Mouse (Mus musculus): ENCODE results near the gene Atp2b1.

Gene Atp2b1

GRCm38 (mm10) chr10:98913961-98914809 is at the start of gene Atp2b1:
Gene Atp2b1, plus strand, starts transcription at chr10:98914406.
- DNase-seq = peak; percentile 95

GRCm38 (mm10) chr10:98864851-98865250 is 49.4 kb upstream of the Atp2b1 start:
- no peak for DNase-seq

DNA sequence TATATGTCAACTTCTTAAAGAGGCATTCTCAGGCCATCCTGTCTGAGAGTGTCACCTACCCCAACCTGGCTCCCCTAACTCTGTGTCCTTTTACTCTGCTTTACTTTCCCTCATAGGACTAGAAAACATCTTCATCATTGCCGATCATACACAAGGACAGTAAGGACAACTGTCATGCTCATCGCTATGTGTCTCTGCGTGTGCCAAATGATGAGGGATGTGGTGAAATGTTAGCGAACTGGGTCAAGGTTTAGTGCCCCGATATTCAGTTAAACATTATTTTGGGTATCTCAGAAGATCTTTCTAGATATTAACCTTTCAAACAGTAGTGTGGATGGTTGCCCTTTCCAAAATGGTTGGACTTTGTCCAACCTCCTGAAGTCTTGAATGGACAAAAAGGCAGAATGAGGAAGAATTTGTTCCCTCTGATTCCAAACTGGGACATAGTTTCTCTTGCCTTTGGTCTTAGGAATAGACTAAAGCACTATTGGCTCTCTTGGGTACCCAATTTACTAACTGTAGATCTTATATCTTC is 47.3 kb upstream of the Atp2b1 start:
- DNase-seq = no peak

- DNase-seq = no peak
These were observed 45.8 kb upstream of the Atp2b1 start for GRCm38 (mm10) chr10:98868351-98868908.

- DNase-seq = no peak
These were observed 36.4 kb upstream of the Atp2b1 start for GRCm38 (mm10) chr10:98877855-98878254.

DNA sequence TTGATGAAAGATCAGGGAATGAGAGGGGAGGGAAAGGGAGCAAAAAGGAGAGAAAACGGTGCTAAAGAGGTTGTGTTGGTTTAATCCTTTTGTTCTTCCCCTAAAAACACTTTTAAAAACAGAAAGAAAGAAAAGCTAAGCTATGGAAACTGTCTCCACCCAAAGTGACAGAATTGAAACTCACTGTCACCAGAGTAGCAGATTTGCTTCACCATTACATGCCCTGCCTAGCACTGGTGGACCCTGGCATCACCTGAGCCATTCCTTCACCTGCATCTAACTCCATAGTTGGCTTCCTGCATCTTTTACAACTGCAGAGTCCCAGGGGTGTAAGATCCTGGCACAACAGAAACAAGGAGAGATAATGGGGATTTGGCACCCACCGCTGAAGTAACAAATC is 35.6 kb upstream of the Atp2b1 start:
- no peak for DNase-seq

GRCm38 (mm10) chr10:98880057-98880456 is 34.1 kb upstream of the Atp2b1 start:
- DNase-seq = no peak

DNA sequence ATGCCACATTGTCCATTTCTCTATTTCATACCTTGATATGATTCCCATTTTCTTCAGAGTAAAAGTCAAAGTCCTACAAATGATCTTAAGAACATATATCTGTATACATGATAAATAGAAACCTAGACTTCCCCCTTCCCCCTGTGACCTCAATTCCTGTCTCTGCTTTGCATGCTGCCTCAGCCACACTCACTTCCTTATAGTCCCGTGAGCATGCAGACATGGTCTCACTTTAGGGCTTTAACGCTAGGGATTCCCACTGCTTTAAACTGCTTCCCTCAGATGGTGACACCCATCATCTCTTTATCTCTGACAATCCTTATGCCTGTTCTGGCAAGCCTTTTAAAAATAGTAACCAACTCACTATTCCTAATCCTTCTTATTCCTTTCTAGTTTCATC is 33.5 kb upstream of the Atp2b1 start:
- DNase-seq = no peak

DNA sequence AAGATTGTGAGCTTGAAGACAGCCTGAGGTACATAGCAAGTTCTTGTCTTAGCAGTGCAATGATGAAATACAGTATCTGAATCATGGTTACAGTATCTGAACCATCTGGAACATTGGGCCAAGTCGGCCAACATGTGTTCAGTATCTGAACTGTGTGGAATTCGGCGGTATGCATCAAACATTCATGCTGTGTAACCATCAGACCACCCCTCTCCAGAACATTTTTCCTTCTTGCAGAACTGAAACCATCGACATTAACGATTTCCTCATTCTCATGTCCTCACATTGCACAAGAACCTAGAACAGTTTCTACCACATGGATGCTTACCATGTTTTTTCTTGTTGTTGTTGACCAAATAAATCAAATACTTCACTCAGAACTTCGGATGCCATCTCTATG is 32.7 kb upstream of the Atp2b1 start:
- no peak for DNase-seq

DNA sequence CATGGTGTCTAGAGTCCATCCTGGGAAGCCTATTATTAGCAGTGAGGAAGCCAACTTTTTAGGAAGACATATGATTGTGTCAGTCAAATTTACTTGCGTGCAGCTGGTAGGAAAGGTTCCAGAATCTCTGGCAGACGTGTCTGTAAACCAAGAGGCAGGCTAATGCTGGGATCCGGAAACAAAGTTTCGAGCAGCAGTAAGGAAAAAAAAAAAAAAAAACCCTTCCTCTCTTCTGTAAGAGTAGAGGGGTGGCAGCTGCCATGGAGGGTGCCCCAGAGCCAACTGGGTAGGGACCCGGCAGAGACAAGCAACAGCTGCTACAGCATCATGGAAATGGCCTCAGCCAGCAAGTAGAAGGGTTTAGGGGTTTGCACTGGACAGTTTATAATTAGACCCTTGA is 31.6 kb upstream of the Atp2b1 start:
- DNase-seq = no peak

DNA sequence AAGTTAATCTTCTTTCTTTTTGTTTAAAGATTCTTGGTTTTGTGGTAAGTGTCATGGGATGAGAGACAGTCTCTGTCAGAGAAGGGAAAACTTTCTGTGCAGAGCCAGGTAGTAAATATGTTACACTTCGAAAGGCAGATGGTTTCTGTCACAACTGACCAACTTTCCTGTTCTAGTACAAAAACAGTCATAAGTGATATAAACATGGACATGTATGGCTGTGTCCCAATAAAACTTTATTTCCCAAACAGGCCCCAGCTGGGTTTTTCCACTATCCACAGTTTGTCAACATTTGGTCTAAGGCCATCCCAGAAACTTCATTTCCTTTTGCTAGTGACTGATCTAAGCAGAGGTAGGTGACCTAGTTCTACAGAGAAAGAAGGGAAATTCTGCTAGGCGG is 29.8 kb upstream of the Atp2b1 start:
- DNase-seq = no peak

DNA sequence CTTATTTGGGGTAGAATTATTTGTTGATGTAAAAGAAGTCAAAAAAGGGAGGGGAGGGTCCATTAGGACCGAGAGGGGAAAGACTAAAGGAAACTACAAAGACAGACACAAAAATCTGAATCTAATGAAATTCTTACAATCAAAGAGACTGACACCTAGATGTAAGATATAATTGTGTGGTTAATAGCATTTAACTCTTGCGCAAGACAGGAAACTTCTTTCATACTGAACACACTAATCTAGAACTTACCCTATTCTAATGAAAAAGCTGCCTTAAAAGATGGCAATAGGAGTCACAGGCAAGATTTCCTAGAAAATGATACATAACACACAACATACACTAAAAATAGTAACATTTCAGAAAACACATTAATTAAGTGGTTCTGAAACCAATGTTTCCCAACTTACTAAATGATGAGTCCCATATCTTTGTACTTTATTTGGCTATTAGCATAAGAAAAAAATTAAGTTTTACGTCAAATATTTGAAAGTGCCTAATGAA is 27.4 kb upstream of the Atp2b1 start:
- DNase-seq = no peak

DNA sequence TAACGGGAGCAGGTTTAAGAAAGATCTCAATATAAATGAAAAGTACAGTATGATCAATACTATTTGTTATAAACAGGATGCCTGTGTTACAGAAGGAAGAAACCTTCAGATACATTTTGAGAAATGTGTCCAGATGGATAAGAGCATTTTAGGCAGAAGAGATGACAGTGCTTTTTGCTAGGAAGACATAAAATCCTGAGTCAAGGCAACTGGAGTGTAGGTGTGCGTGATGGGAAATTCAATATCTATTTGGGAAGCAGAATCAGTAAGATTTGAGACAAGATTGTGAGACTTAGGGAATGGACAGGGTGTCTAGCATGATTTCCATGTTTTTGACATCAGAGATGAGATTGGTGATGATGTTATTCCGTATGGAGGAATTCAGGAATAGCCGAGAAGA is 22.8 kb upstream of the Atp2b1 start:
- DNase-seq = no peak

DNA sequence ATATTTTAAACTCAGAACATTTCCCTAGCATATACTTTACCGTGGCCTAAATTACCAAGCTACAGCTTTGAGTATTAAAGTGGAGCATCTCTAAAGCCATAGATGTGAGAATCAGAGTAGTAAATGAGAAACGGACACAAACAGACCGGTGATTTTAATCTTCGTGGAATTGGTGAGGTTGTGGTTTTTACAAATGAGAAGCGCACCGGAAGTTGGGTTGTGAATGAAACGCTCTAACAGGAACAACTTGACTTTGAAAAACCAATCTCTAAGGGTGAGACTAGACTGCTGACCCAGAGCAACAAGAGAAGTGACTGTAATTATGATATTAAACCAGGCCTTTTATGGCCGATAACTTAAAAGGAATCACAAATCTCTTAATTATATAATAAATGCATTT is 16.7 kb upstream of the Atp2b1 start:
- no peak for DNase-seq

DNA sequence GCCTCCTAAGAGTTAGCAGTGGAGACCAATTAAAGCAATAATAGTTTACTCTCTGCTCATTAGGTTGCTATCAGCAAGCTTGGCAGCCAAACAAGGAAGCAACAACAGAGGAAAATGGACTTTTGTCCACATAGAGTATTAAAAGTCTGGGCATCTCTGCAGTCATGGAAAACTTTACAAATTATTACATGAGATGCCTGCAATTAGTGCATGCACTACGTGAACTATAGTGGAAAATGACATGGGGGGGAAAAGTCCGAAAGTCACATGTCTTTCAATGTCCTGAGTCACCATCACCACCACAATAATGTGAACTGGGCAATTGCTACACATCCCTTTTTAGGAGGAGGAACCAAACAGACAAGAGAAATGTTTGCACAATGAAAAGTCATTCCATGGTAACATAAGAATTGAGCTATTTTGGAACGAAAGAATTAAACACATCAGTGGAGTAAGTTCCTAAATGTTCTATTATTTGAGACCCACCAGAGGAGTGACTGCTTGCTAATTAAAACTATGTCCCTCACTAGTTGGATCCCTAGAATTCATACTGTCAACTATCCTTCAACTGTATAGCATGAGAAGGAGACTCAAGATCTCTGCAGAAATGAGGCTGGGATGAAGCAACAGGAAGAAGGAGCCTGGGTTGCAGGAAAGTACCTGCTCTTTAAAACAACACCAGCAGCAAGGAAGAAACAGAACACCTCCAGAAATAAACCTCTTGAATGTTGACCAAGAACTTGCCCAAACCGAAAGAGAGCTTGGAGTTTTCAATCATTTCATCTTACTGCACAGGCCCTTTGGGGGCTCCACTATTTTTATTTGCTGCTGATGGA is 16.1 kb upstream of the Atp2b1 start:
- DNase-seq = no peak

DNA sequence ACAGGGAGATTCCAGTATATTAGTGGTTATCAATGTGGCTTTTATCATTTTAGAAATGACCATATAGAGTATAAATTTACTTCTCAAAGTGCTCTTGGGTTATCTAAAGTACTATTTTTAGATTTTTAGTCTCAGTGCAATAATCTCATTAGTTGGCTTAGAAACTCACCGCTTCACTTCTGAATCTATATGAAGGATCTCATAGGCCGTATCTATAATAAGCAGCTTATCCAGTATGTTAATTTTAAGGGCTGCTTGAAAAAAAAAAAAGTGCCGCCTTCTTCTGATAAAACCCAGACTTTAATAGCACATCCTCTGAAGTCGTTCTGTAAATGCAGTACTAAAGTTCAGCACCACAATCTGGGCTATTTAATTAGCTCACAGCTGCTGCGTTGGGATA is 12.7 kb upstream of the Atp2b1 start:
- no peak for DNase-seq

GRCm38 (mm10) chr10:98905987-98906386 is 8.2 kb upstream of the Atp2b1 start:
- no peak for DNase-seq

DNA sequence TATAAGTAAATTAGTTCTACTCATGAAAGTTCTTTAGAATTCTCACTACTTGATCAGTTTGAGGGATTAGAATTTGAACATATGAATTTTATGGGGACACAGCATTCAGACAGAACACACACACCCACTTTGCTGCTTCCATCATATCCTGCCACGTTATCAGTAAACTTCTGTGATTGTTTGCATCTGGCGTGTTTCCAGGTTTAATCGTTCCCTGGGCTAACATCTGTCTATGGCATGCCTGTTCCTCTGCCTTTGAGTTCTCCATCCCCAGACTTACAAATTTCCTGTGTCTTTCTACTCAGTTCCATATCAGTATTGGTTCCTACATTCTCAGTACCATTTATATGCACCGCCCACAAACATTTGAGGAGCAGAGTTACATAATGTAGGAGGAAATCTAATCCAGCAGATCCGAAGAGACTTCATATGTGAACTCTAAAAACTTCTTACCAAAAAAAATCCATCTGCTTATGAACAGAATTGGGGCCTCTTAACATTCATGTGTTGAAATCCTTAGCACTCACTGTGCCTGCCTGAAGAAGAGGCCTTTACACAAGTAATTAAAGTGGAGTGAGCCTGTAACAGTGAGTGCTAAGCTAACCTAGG is 7.2 kb upstream of the Atp2b1 start:
- DNase-seq = no peak

GRCm38 (mm10) chr10:98913610-98913960 is 621 bp upstream of the Atp2b1 start:
- no peak for DNase-seq

DNA sequence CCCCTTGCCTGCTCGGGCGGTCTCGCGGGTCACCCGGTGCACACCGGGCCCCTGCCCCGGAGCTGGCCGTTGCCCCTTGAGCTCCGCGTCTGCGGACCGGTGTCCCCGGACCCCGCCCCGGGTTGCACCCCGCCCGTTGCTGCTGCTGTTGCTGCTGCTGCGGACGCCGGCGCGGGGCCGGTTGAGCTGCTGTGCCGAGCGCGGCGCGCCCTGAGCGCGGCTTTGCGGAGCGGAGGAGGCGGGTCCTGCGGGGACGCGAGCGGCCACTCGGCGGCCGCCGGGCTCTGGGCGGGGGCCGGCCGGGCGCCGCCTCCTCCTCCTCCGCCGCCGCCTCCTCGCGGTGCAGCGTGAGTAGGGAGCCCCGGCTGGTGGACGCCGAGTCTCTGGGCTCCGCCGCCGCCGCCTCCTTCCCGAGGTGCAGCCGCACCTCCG is 620 bp downstream of the Atp2b1 start:
- DNase-seq = peak; percentile 86

- DNase-seq = peak; percentile 74
These were observed 1.3 kb downstream of the Atp2b1 start for GRCm38 (mm10) chr10:98915398-98915931.

DNA sequence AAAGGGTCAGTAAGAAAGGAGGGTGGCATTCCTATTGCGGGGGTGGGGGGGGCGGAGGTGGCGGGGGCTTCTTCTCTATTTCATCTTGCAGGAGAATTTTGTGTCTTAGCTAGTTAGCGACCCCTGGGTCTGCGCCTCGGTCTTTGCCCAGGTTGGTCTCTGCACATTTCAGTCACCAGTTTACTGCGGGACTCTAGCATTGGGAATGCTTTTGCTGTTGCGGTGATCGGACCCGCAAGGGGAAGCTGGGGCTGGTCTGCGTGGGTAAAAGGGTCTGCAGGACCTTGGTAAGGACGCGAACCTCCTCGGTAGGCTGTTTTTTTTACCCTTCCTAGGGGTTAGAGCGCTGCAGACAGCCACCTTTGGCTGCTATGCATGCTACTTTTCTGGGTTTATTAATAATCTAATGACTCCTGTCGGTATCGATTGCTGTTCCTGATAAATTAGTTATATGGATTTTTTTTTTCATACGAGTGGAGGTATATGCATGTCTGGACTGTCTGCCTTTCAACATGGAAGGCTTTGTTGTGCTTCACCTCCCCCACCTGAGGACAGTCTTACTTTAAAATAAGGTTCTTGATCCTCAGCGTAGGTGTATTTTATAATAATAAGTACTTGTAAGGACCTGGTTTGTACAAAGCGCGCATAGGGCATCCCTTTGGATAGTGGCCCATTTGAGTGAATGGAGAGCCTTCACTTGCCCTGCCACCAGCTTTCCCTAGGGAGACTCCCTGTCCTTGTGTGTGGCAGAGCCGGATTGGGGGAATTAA is 2.0 kb downstream of the Atp2b1 start:
- DNase-seq = peak; percentile 59
